Mouse (Mus musculus): ENCODE data around the gene Mettl22. TPM values are rescaled to one million over a fixed set of nuclear protein-coding genes. Genes with fewer than 3 reads are reported as not detected.

The Mettl22 gene
- polyA plus RNA-seq, 1 experiment: 24.5 TPM

- H3K4me1 ChIP-seq (ENCODE audit: control insufficient read depth, insufficient read depth, low read length): peaks cover 14% of the 10 kb centered on the region
- no peaks in the 10 kb centered on the region for H3K27me3 ChIP-seq (replicated peaks; ENCODE audit: control insufficient read depth, insufficient read depth, low read length)
- H3K4me3 ChIP-seq (ENCODE audit: insufficient read depth, low read depth, low read length): no peak overlapping the region
- no peak overlapping the region for H3K27ac ChIP-seq (ENCODE audit: insufficient read depth, low read depth, low read length)
- WGBS: 79% methylated on average over 5 of the region's 5 CpGs
- no peaks in the 10 kb centered on the region for H3K36me3 ChIP-seq (ENCODE audit: control insufficient read depth, insufficient read depth, low read length)
- TF ChIP-seq CTCF (conservative IDR thresholded peaks at IDR 0.05; ENCODE audit: insufficient read depth, insufficient read length, low read depth, low read length) (no peak), POLR2A (IDR thresholded peaks at IDR 0.05; ENCODE audit: low read depth, low read length) (no peak)
- no peak for DNase-seq
These were observed 39.3 kb downstream of the Mettl22 start for GRCm38 (mm10) chr16:8509894-8510293.

DNA sequence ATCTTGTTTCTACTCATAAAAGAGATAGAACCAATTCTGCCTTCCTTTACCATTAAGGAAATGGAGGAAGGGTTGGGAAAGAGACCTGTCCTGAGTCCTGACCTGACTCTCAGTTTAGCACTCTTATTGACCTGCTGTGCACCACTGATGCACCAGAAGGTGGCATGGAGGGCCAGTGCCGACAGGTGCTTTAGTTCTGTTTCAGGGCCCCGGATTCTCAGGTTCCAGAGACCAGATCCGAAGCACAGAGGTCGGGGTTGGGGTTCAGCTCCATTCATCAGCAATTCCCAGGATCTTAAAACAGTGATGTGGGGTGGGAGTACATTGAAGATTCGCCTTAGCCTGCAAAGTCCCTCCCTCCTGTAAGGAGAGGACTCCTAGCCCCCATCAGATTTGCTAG, 42.2 kb downstream of the Mettl22 start:
- Histone ChIP-seq H3K27me3 (replicated peaks; ENCODE audit: control insufficient read depth, insufficient read depth, low read length) (no peaks in the 10 kb centered on the region), H3K4me3 (ENCODE audit: insufficient read depth, low read depth, low read length) (peak overlapping the region; percentile 40), H3K27ac (ENCODE audit: insufficient read depth, low read depth, low read length) (peak overlapping the region; percentile 10; the same call in 1 of the 2 replicates), H3K4me1 (ENCODE audit: control insufficient read depth, insufficient read depth, low read length) (peaks cover 18% of the 10 kb centered on the region), H3K36me3 (ENCODE audit: control insufficient read depth, insufficient read depth, low read length) (no peaks in the 10 kb centered on the region)
- no peak for TF ChIP-seq POLR2A (IDR thresholded peaks at IDR 0.05; ENCODE audit: low read depth, low read length)
- TF ChIP-seq CTCF (conservative IDR thresholded peaks at IDR 0.05; ENCODE audit: insufficient read depth, insufficient read length, low read depth, low read length): 0 out of 2 replicates have a peak, but pooled peaks have one; percentile 14
- no peak for DNase-seq
- WGBS: 2% methylated on average over 5 of the region's 5 CpGs

GRCm38 (mm10) chr16:8513236-8513906, 42.8 kb downstream of the Mettl22 start, which contains the start of gene Abat:
Gene Abat (plus strand): TSS chr16:8513429.
- Histone ChIP-seq H3K27ac (ENCODE audit: insufficient read depth, low read depth, low read length) (peak within 1 kb of the TSS; percentile 85), H3K4me1 (ENCODE audit: control insufficient read depth, insufficient read depth, low read length) (peaks cover 18% of the 10 kb centered on the region), H3K4me3 (ENCODE audit: insufficient read depth, low read depth, low read length) (peak within 1 kb of the TSS; percentile 92), H3K36me3 (ENCODE audit: control insufficient read depth, insufficient read depth, low read length) (no peaks in the 10 kb centered on the region), H3K27me3 (replicated peaks; ENCODE audit: control insufficient read depth, insufficient read depth, low read length) (no peaks in the 10 kb centered on the region)
- TF ChIP-seq CTCF (conservative IDR thresholded peaks at IDR 0.05; ENCODE audit: insufficient read depth, insufficient read length, low read depth, low read length) (no peak), POLR2A (IDR thresholded peaks at IDR 0.05; ENCODE audit: low read depth, low read length) (peak; percentile 97)
- WGBS: 2% methylated on average over 46 of the region's 46 CpGs
- peak; percentile 98 for DNase-seq

DNA sequence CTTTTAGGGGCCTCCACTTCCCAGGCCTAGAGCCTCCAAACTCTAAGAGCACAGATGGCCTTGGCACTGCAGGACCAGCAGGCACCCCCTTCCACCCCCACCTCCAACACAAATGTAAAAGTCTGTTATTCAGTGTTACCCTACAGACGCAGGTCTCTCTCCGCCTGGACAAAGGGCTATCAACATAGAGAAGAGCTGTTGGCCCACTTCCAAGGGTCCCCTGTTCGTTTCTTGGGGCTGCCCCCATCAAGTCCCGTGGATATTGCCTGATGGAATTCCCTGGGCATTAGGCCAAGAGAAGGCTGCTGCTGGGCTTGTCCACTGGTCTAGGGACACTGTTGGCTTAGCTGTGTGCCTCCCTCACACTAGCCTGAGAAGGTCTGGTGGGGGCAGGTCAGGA, 43.6 kb downstream of the Mettl22 start:
- 19% methylated on average over 4 of the region's 4 CpGs for WGBS
- Histone ChIP-seq H3K4me3 (ENCODE audit: insufficient read depth, low read depth, low read length) (peak overlapping the region; percentile 92), H3K27ac (ENCODE audit: insufficient read depth, low read depth, low read length) (no peak overlapping the region), H3K27me3 (replicated peaks; ENCODE audit: control insufficient read depth, insufficient read depth, low read length) (no peaks in the 10 kb centered on the region), H3K4me1 (ENCODE audit: control insufficient read depth, insufficient read depth, low read length) (peaks cover 18% of the 10 kb centered on the region), H3K36me3 (ENCODE audit: control insufficient read depth, insufficient read depth, low read length) (no peaks in the 10 kb centered on the region)
- no peak for TF ChIP-seq CTCF (conservative IDR thresholded peaks at IDR 0.05; ENCODE audit: insufficient read depth, insufficient read length, low read depth, low read length)
- no peak for TF ChIP-seq POLR2A (IDR thresholded peaks at IDR 0.05; ENCODE audit: low read depth, low read length)
- DNase-seq: peak; percentile 86

- Histone ChIP-seq H3K4me3 (ENCODE audit: insufficient read depth, low read depth, low read length) (no peak overlapping the region), H3K4me1 (ENCODE audit: control insufficient read depth, insufficient read depth, low read length) (peaks cover 14% of the 10 kb centered on the region; the same call in 1 of the 2 replicates), H3K27ac (ENCODE audit: insufficient read depth, low read depth, low read length) (no peak overlapping the region), H3K36me3 (ENCODE audit: control insufficient read depth, insufficient read depth, low read length) (no peaks in the 10 kb centered on the region), H3K27me3 (replicated peaks; ENCODE audit: control insufficient read depth, insufficient read depth, low read length) (no peaks in the 10 kb centered on the region)
- WGBS: 84% methylated on average over 5 of the region's 5 CpGs
- TF ChIP-seq POLR2A (IDR thresholded peaks at IDR 0.05; ENCODE audit: low read depth, low read length) (no peak), CTCF (conservative IDR thresholded peaks at IDR 0.05; ENCODE audit: insufficient read depth, insufficient read length, low read depth, low read length) (no peak)
- no peak for DNase-seq
These were observed 49.9 kb downstream of the Mettl22 start for GRCm38 (mm10) chr16:8520525-8520924.

DNA sequence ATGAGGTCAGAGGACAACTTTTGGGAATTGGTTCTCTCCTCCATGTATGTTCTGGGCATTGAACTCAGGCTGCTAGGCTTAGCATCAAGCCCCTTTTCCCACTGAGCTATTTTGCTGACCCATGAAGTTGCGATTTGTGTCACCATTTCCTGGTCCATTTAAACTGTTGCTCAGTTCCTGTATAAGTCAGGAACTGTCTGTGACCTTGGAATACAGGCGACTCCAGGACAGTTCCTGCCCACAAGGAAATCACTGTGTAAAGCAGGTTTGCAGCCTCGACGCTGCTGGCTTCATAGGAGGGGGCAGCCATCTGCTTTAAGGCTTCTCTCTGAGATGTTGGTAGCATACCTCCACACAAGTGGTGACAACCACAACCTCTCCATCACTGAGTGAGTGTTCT, 50.7 kb downstream of the Mettl22 start:
- H3K27me3 ChIP-seq (replicated peaks; ENCODE audit: control insufficient read depth, insufficient read depth, low read length): no peaks in the 10 kb centered on the region
- no peak for TF ChIP-seq POLR2A (IDR thresholded peaks at IDR 0.05; ENCODE audit: low read depth, low read length)
- no peak for TF ChIP-seq CTCF (conservative IDR thresholded peaks at IDR 0.05; ENCODE audit: insufficient read depth, insufficient read length, low read depth, low read length)
- H3K4me1 ChIP-seq (ENCODE audit: control insufficient read depth, insufficient read depth, low read length): peaks cover 21% of the 10 kb centered on the region; the same call in 1 of the 2 replicates
- DNase-seq: no peak
- no peak overlapping the region for H3K27ac ChIP-seq (ENCODE audit: insufficient read depth, low read depth, low read length)
- 58% methylated on average over 4 of the region's 4 CpGs for WGBS
- no peaks in the 10 kb centered on the region for H3K36me3 ChIP-seq (ENCODE audit: control insufficient read depth, insufficient read depth, low read length)
- no peak overlapping the region for H3K4me3 ChIP-seq (ENCODE audit: insufficient read depth, low read depth, low read length)

GRCm38 (mm10) chr16:8523480-8524144, 53.0 kb downstream of the Mettl22 start:
- H3K27me3 ChIP-seq (replicated peaks; ENCODE audit: control insufficient read depth, insufficient read depth, low read length): no peaks in the 10 kb centered on the region
- no peak overlapping the region for H3K4me3 ChIP-seq (ENCODE audit: insufficient read depth, low read depth, low read length)
- TF ChIP-seq POLR2A (IDR thresholded peaks at IDR 0.05; ENCODE audit: low read depth, low read length) (no peak), CTCF (conservative IDR thresholded peaks at IDR 0.05; ENCODE audit: insufficient read depth, insufficient read length, low read depth, low read length) (no peak)
- WGBS: 31% methylated on average over 11 of the region's 11 CpGs
- no peaks in the 10 kb centered on the region for H3K36me3 ChIP-seq (ENCODE audit: control insufficient read depth, insufficient read depth, low read length)
- peaks cover 21% of the 10 kb centered on the region; the same call in 1 of the 2 replicates for H3K4me1 ChIP-seq (ENCODE audit: control insufficient read depth, insufficient read depth, low read length)
- H3K27ac ChIP-seq (ENCODE audit: insufficient read depth, low read depth, low read length): no peak overlapping the region
- DNase-seq: peak; percentile 56

Measured in kidney, adult 2 months (tissue).